Mouse (Mus musculus): ENCODE data around the gene Tprg. TPM values are rescaled to one million over a fixed set of nuclear protein-coding genes. Genes with fewer than 3 reads are reported as not detected.

The Tprg gene
- total and polyA plus RNA-seq, 3 experiments, result not detected

DNA sequence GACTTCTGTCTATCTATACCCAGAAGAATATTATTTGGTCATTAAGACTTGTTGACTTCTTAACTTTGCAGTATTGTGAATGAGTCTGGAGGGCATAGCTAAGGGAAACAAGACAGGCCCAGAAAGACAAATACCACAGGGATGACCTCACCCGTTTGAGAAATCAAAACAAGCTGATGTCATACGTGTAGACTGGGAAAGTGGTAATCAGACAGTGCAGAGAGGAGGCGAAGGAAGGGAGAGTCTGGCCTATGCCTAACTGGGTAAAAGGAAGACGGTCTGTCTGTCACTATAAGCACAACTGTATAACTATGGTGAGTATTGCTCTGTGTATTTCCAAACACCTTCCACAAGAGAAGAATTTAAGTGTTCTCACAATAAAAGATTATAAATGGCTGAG is 23.7 kb upstream of the Tprg start:
- H3K27ac ChIP-seq (ENCODE audit: insufficient read depth, low read depth), result no peak overlapping the region
- H3K4me3 ChIP-seq (replicated peaks in 1 of 3; ENCODE audit: low read depth in 2 of 3, low read length in 2 of 3, poor library complexity in 1 of 3), result no peak overlapping the region
- no peaks in the 10 kb centered on the region for H3K9me3 ChIP-seq (replicated peaks; ENCODE audit: low read length)
- no peaks in the 10 kb centered on the region for H3K4me1 ChIP-seq (ENCODE audit: control insufficient read depth in 1 of 2, insufficient read depth in 2 of 2)
- in situ Hi-C loops (cut with MboI; ENCODE audit: low pct_ligation_motif_present, low pct_unique_long_range_greater_than_20kb, low sequenced_read_pairs) (loop anchor here (5.0 to 25.0 kb wide), 2 partner anchors 351 to 1281 kb away; no protein-coding TSS in a partner anchor), dilution Hi-C loops (cut with MboI; ENCODE audit: extremely low pct_ligation_motif_present, extremely low pct_unique_long_range_greater_than_20kb, low sequenced_read_pairs) (no loop called here)
- no peak for TF ChIP-seq ELF1 (IDR thresholded peaks at IDR 0.05; ENCODE audit: low read depth, low read length)
- TF ChIP-seq E2F4 (IDR thresholded peaks at IDR 0.05; ENCODE audit: insufficient replicate concordance, low read depth, low read length), result no peak
- no peak for TF ChIP-seq ETS1 (conservative IDR thresholded peaks at IDR 0.05; ENCODE audit: low read depth, low read length)
- no peak for TF ChIP-seq ZMIZ1 (IDR thresholded peaks at IDR 0.05; ENCODE audit: low read depth, low read length)
- TF ChIP-seq EP300 (IDR thresholded peaks at IDR 0.05; ENCODE audit: low read length), result no peak
- no peak for TF ChIP-seq JUND (conservative IDR thresholded peaks at IDR 0.05; ENCODE audit: low read depth, low read length)
- TF ChIP-seq SIN3A (IDR thresholded peaks at IDR 0.05; ENCODE audit: low read length), result 0 out of 2 replicates have a peak, but pooled peaks have one; percentile 9
- no peak for TF ChIP-seq POLR2A (IDR thresholded peaks at IDR 0.05; ENCODE audit: low read depth, low read length)
- no peak for TF ChIP-seq CHD2 (IDR thresholded peaks at IDR 0.05; ENCODE audit: low read length)
- H3K9ac ChIP-seq (ENCODE audit: insufficient read depth, low read depth), result no peak overlapping the region
- no peaks in the 10 kb centered on the region for H3K79me2 ChIP-seq (replicated peaks; ENCODE audit: control insufficient read depth, extremely low read depth, insufficient read depth, poor library complexity, severe bottlenecking)
- no peaks in the 10 kb centered on the region for H3K27me3 ChIP-seq (replicated peaks)
- no peaks in the 10 kb centered on the region for H3K36me3 ChIP-seq (replicated peaks in 1 of 2; ENCODE audit: control insufficient read depth in 1 of 2, insufficient read depth in 1 of 2, low read length in 1 of 2)
- DNase-seq (ENCODE audit: extremely low read depth), result no peak
- H3K4me2 ChIP-seq (ENCODE audit: insufficient read depth, low read depth, poor library complexity, severe bottlenecking), result no peak overlapping the region

DNA sequence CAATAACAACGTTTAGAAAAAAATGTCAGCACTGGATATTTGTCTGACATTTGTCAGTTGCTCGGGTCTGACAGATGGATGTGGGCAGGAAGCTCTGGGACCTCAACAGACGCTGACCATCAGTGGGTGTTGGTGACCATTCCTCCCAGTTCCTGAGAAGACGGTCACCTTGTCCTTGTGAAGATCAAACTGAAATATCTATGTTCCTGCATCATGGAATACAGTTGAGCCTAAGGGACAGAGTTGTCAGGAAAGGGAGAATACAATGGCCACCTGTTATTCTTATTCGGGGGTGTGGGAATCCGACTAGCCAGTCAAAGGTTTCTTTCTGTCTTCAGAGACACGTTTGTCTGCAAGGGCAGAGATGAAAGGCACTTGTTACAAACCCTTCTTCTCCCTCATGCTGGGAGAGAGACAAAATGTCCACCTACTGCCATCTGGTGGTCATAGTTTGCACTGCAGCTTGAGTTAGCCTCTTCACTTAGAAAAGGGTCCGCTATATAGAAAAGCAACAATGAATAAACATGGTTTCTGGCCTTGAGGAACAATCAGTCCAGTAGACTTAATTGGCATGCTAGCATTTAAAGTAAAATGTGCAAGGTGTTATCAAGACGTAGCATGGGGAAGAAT is 23.0 kb upstream of the Tprg start:
- no peaks in the 10 kb centered on the region for H3K4me1 ChIP-seq (ENCODE audit: control insufficient read depth in 1 of 2, insufficient read depth in 2 of 2)
- DNase-seq (ENCODE audit: extremely low read depth), result peak; percentile 80

More for the DNA sequence above, 23.0 kb upstream of the Tprg start:
- H3K9ac ChIP-seq (ENCODE audit: insufficient read depth, low read depth), result no peak overlapping the region
- H3K27me3 ChIP-seq (replicated peaks), result no peaks in the 10 kb centered on the region
- H3K4me3 ChIP-seq (replicated peaks in 1 of 3; ENCODE audit: low read depth in 2 of 3, low read length in 2 of 3, poor library complexity in 1 of 3), result no peak overlapping the region
- no peaks in the 10 kb centered on the region for H3K9me3 ChIP-seq (replicated peaks; ENCODE audit: low read length)
- dilution Hi-C loops (cut with MboI; ENCODE audit: extremely low pct_ligation_motif_present, extremely low pct_unique_long_range_greater_than_20kb, low sequenced_read_pairs) (no loop called here), in situ Hi-C loops (cut with MboI; ENCODE audit: low pct_ligation_motif_present, low pct_unique_long_range_greater_than_20kb, low sequenced_read_pairs) (loop anchor here (5.0 to 25.0 kb wide), 2 partner anchors 351 to 1281 kb away; no protein-coding TSS in a partner anchor)
- no peak overlapping the region for H3K4me2 ChIP-seq (ENCODE audit: insufficient read depth, low read depth, poor library complexity, severe bottlenecking)
- TF ChIP-seq CHD1 (IDR thresholded peaks at IDR 0.05; ENCODE audit: low read depth, low read length), result no peak
- no peak for TF ChIP-seq PAX5 (IDR thresholded peaks at IDR 0.05; ENCODE audit: low read length)
- TF ChIP-seq MYC (IDR thresholded peaks at IDR 0.05; ENCODE audit: low read depth, low read length), result peak; percentile 80
- no peak for TF ChIP-seq MAX (IDR thresholded peaks at IDR 0.05; ENCODE audit: low read length)
- no peak for TF ChIP-seq BHLHE40 (IDR thresholded peaks at IDR 0.05; ENCODE audit: low read depth, low read length)
- TF ChIP-seq CTCF (conservative IDR thresholded peaks at IDR 0.05 in 1 of 2, IDR thresholded peaks at IDR 0.05 in 1 of 2; ENCODE audit: low read depth in 2 of 2, low read length in 2 of 2), result peak; percentile 93 to 98
- no peak for TF ChIP-seq EP300 (IDR thresholded peaks at IDR 0.05; ENCODE audit: low read length)
- TF ChIP-seq ZKSCAN1 (IDR thresholded peaks at IDR 0.05; ENCODE audit: borderline replicate concordance, low read depth, low read length), result no peak
- TF ChIP-seq RAD21 (IDR thresholded peaks at IDR 0.05; ENCODE audit: low read depth, low read length), result peak; percentile 93
- TF ChIP-seq SMC3 (IDR thresholded peaks at IDR 0.05; ENCODE audit: low read depth, low read length), result peak; percentile 93
- TF ChIP-seq JUND (conservative IDR thresholded peaks at IDR 0.05; ENCODE audit: low read depth, low read length), result no peak
- no peak for TF ChIP-seq TBP (conservative IDR thresholded peaks at IDR 0.05; ENCODE audit: low read depth, low read length)
- no peak for TF ChIP-seq KAT2A (IDR thresholded peaks at IDR 0.05; ENCODE audit: insufficient replicate concordance, low read length)
- TF ChIP-seq ZC3H11A (IDR thresholded peaks at IDR 0.05; ENCODE audit: low read depth, low read length), result peak; percentile 40; the same call in 1 of the 2 replicates
- TF ChIP-seq SIN3A (IDR thresholded peaks at IDR 0.05; ENCODE audit: low read length), result no peak
- TF ChIP-seq NRF1 (IDR thresholded peaks at IDR 0.05; ENCODE audit: low read depth, low read length), result no peak
- no peak for TF ChIP-seq ELF1 (IDR thresholded peaks at IDR 0.05; ENCODE audit: low read depth, low read length)
- TF ChIP-seq HCFC1 (IDR thresholded peaks at IDR 0.05; ENCODE audit: low read depth, low read length), result no peak
- no peak overlapping the region for H3K27ac ChIP-seq (ENCODE audit: insufficient read depth, low read depth)
- H3K79me2 ChIP-seq (replicated peaks; ENCODE audit: control insufficient read depth, extremely low read depth, insufficient read depth, poor library complexity, severe bottlenecking), result no peaks in the 10 kb centered on the region
- no peaks in the 10 kb centered on the region for H3K36me3 ChIP-seq (replicated peaks in 1 of 2; ENCODE audit: control insufficient read depth in 1 of 2, insufficient read depth in 1 of 2, low read length in 1 of 2)

All from CH12.LX (cell line).